Mouse (Mus musculus): ENCODE results near the gene Spem2.
A peak's percentile ranks its signal among the peaks of the same experiment; 100 is the strongest.

Gene Spem2

GRCm38 (mm10) chr11:69799394-69800137 is 18.7 kb downstream of the Spem2 start:
- DNase-seq (ENCODE audit: low spot score) = no peak

- DNase-seq (ENCODE audit: low spot score) = no peak
Observed at GRCm38 (mm10) chr11:69797924-69798323, 20.3 kb downstream of the Spem2 start.

GRCm38 (mm10) chr11:69795983-69796435 is 22.3 kb downstream of the Spem2 start:
- no peak for DNase-seq (ENCODE audit: low spot score)

- DNase-seq (ENCODE audit: low spot score) = peak; percentile 90
Observed at GRCm38 (mm10) chr11:69795168-69795982, 22.9 kb downstream of the Spem2 start, which contains the start of gene Chrnb1. Gene Chrnb1, minus strand, starts transcription at chr11:69795943.

GRCm38 (mm10) chr11:69793429-69793828 is 24.8 kb downstream of the Spem2 start:
- no peak for DNase-seq (ENCODE audit: low spot score)

- no peak for DNase-seq (ENCODE audit: low spot score)
Observed at GRCm38 (mm10) chr11:69791420-69791819, 26.8 kb downstream of the Spem2 start.

- no peak for DNase-seq (ENCODE audit: low spot score)
Observed at GRCm38 (mm10) chr11:69789431-69789830, 28.8 kb downstream of the Spem2 start.

GRCm38 (mm10) chr11:69787306-69787705 is 31.0 kb downstream of the Spem2 start:
- DNase-seq (ENCODE audit: low spot score) = no peak

- DNase-seq (ENCODE audit: low spot score) = no peak
Observed at GRCm38 (mm10) chr11:69784793-69785272, 33.4 kb downstream of the Spem2 start.

GRCm38 (mm10) chr11:69781828-69782227 is 36.4 kb downstream of the Spem2 start:
- no peak for DNase-seq (ENCODE audit: low spot score)

GRCm38 (mm10) chr11:69778985-69779384 is 39.3 kb downstream of the Spem2 start:
- DNase-seq (ENCODE audit: low spot score) = no peak

- DNase-seq (ENCODE audit: low spot score) = no peak
Observed at GRCm38 (mm10) chr11:69778258-69778982, 39.8 kb downstream of the Spem2 start.

GRCm38 (mm10) chr11:69777504-69778257 is 40.6 kb downstream of the Spem2 start:
- no peak for DNase-seq (ENCODE audit: low spot score)

GRCm38 (mm10) chr11:69776488-69776887 is 41.8 kb downstream of the Spem2 start:
- DNase-seq (ENCODE audit: low spot score) = no peak

GRCm38 (mm10) chr11:69775716-69776115 is 42.5 kb downstream of the Spem2 start:
- no peak for DNase-seq (ENCODE audit: low spot score)

GRCm38 (mm10) chr11:69774961-69775360 is 43.3 kb downstream of the Spem2 start:
- DNase-seq (ENCODE audit: low spot score) = no peak

- DNase-seq (ENCODE audit: low spot score) = no peak
Observed at GRCm38 (mm10) chr11:69767625-69767909, 50.7 kb downstream of the Spem2 start.

- DNase-seq (ENCODE audit: low spot score) = no peak
Observed at GRCm38 (mm10) chr11:69766872-69767624, 51.2 kb downstream of the Spem2 start.

All from ovary, postnatal 36 days (tissue).